Mouse (Mus musculus): ENCODE results near the gene Cdkl4.
A peak's percentile ranks its signal among the peaks of the same experiment; 100 is the strongest.

DNA sequence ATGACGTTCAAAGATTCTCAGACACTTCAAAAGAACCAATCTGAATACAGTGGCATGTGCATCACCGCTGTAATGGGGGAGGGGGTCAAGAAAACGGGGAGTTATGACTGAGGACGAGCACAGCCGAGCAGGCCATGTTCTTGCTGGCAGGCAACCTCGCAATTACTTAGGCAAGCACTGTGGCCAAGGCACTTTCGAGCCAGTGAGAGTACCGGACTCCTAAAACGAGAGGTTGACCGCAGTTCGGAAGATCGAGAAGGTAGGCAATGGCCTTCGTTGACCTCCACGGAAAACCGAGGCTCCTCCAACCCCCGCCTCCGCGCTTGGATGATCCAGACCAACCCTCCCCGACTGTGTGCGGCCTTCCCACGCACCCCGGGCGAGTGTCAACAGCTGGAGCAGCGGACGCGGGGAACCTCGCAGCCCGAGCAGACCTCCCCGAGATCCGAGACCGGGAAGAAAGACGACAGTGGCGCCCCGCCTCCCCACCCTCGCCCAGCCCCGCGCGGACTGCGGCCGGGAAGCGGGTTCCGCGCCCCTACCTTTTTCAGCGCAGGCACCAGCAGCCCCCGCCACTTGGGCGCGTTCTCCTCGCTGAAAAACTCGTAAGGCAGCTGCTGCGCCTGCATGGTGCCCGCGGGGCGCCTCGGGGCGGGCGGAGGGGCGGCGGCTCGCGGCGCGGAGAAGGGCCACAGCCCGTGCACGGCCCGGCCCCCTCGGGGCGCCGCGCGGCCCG lies 98.2 kb downstream of the Cdkl4 start:
- TF ChIP-seq EP300 (IDR thresholded peaks at IDR 0.05; ENCODE audit: low read depth in 1 of 2, low read length in 2 of 2) (no peak), CTCF (IDR thresholded peaks at IDR 0.05 in 2 of 3, conservative IDR thresholded peaks at IDR 0.05 in 1 of 3; ENCODE audit: control insufficient read depth in 1 of 3, insufficient read depth in 1 of 3, low read depth in 2 of 3, low read length in 3 of 3, poor library complexity in 1 of 3, severe bottlenecking in 1 of 3) (no peak), SMC3 (IDR thresholded peaks at IDR 0.05; ENCODE audit: low read depth, low read length) (no peak; the same call in 1 of the 2 replicates), ZMIZ1 (IDR thresholded peaks at IDR 0.05; ENCODE audit: low read depth, low read length) (no peak), HCFC1 (IDR thresholded peaks at IDR 0.05; ENCODE audit: low read depth, low read length) (no peak), NRF1 (IDR thresholded peaks at IDR 0.05; ENCODE audit: insufficient read depth, low read depth, low read length, poor library complexity, severe bottlenecking) (no peak), GATA1 (IDR thresholded peaks at IDR 0.05; ENCODE audit: low read depth, low read length) (no peak), MYB (IDR thresholded peaks at IDR 0.05; ENCODE audit: low read depth, low read length) (no peak), POLR2A (IDR thresholded peaks at IDR 0.05; ENCODE audit: control insufficient read depth in 1 of 2, insufficient read depth in 1 of 2, low read depth in 1 of 2, low read length in 2 of 2, poor library complexity in 1 of 2) (peak; percentile 19 to 39; a peak in 1 of 4 replicates), ZKSCAN1 (IDR thresholded peaks at IDR 0.05; ENCODE audit: low read depth, low read length) (no peak), MAFK (IDR thresholded peaks at IDR 0.05; ENCODE audit: borderline replicate concordance, low read depth, low read length) (no peak)
